Mouse (Mus musculus): ENCODE results near the gene Psmb5.
"Not testable (repeated sequence)": the region's sequence is repeated elsewhere in the genome, so short reads cannot be mapped to it uniquely, and the experiment has no call there.

Gene Psmb5

GRCm38 (mm10) chr14:54629797-54630196 is 12.0 kb upstream of the Psmb5 start:
- DNase-seq = no peak

- DNase-seq = no peak
Measured at GRCm38 (mm10) chr14:54628103-54628502, 10.3 kb upstream of the Psmb5 start.

- no peak for DNase-seq
Measured at GRCm38 (mm10) chr14:54624976-54625375, 7.2 kb upstream of the Psmb5 start.

GRCm38 (mm10) chr14:54623334-54623733 is 5.5 kb upstream of the Psmb5 start:
- DNase-seq = peak; percentile 50

GRCm38 (mm10) chr14:54621133-54621532 is 3.3 kb upstream of the Psmb5 start, which contains the start of gene Psmb11:
Gene Psmb11 (plus strand): TSS chr14:54621433.
- DNase-seq = no peak

- peak; percentile 53 for DNase-seq
Measured at GRCm38 (mm10) chr14:54617152-54617896, 498 bp downstream of the Psmb5 start.

- no peak for DNase-seq
Measured at GRCm38 (mm10) chr14:54616226-54616825, 1.5 kb downstream of the Psmb5 start.

- not testable (repeated sequence) for DNase-seq
Measured at GRCm38 (mm10) chr14:54614130-54614529, 3.7 kb downstream of the Psmb5 start.

- no peak for DNase-seq
Measured at GRCm38 (mm10) chr14:54610648-54611047, 7.2 kb downstream of the Psmb5 start.

GRCm38 (mm10) chr14:54609962-54610361 is 7.9 kb downstream of the Psmb5 start:
- peak; percentile 34 for DNase-seq

GRCm38 (mm10) chr14:54609245-54609644 is 8.6 kb downstream of the Psmb5 start:
- DNase-seq = no peak

- DNase-seq = no peak
Measured at GRCm38 (mm10) chr14:54607226-54607625, 10.6 kb downstream of the Psmb5 start.

GRCm38 (mm10) chr14:54605752-54606321 is 12.0 kb downstream of the Psmb5 start, which contains the start of gene 4931414P19Rik:
Gene 4931414P19Rik (minus strand): TSS chr14:54605993.
- peak; percentile 95 for DNase-seq

- no peak for DNase-seq
Measured at GRCm38 (mm10) chr14:54603686-54604085, 14.1 kb downstream of the Psmb5 start.

- peak; percentile 98 for DNase-seq
Measured at GRCm38 (mm10) chr14:54603038-54603654, 14.7 kb downstream of the Psmb5 start.

- DNase-seq = peak; percentile 18
Measured at GRCm38 (mm10) chr14:54602613-54603012, 15.2 kb downstream of the Psmb5 start.

- no peak for DNase-seq
Measured at GRCm38 (mm10) chr14:54601601-54602000, 16.2 kb downstream of the Psmb5 start.

- DNase-seq = peak; percentile 25
Measured at GRCm38 (mm10) chr14:54597084-54597483, 20.7 kb downstream of the Psmb5 start.

- no peak for DNase-seq
Measured at GRCm38 (mm10) chr14:54594631-54595414, 23.0 kb downstream of the Psmb5 start.

- peak; percentile 40 for DNase-seq
Measured at GRCm38 (mm10) chr14:54594055-54594454, 23.8 kb downstream of the Psmb5 start.

- no peak for DNase-seq
Measured at GRCm38 (mm10) chr14:54592319-54592934, 25.4 kb downstream of the Psmb5 start.

- no peak for DNase-seq
Measured at GRCm38 (mm10) chr14:54591056-54591455, 26.8 kb downstream of the Psmb5 start.

Measured in liver (tissue).